Mouse (Mus musculus): ENCODE measurements around the gene Gm5089. TPM values are rescaled to one million over a fixed set of nuclear protein-coding genes. Genes with fewer than 3 reads are reported as not detected.

Gene Gm5089
- total RNA-seq, 1 experiment from 2014 or later: not detected

GRCm38 (mm10) chr14:122480355-122480754, 29.4 kb upstream of the Gm5089 start:
- no peak for ATAC-seq (replicated peaks in 1 of 2; ENCODE audit: insufficient read depth in 1 of 2, low FRiP score in 2 of 2, low TSS enrichment in 1 of 2, low read depth in 1 of 2, poor library complexity in 2 of 2, severe bottlenecking in 2 of 2)

DNA sequence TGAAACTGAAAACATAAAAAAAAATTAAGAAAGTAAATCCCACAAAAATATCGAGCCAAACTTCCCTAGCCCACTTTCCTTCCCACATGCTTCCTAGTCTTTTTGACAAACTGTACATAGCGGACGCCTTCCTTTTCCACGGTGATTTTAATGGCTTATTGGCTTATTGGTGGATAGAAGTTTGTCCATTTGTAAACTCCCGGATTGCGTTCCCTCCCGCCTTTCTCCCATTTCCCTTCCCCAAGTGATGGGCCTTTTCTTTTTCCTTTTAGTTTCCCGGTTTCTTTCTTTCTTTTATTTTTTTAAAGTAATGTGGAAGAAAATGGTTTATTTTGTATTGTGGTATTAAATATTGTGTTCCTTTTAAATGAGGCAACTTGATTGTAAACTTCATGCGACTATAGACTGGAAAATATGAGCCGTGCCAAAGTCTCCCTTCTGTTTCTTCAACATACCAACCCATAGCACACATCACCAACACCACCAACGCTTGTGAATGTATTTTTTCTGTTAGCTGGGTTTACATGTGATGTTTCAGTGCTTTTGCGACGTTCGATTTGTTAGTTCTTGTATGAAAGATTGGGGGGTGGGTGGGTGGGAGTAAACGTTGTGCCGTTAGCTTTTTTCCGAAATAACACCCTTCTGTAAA, 28.7 kb upstream of the Gm5089 start:
- no peak for ATAC-seq (replicated peaks in 1 of 2; ENCODE audit: insufficient read depth in 1 of 2, low FRiP score in 2 of 2, low TSS enrichment in 1 of 2, low read depth in 1 of 2, poor library complexity in 2 of 2, severe bottlenecking in 2 of 2)

GRCm38 (mm10) chr14:122478574-122479011, 27.7 kb upstream of the Gm5089 start:
- ATAC-seq (replicated peaks in 1 of 2; ENCODE audit: insufficient read depth in 1 of 2, low FRiP score in 2 of 2, low TSS enrichment in 1 of 2, low read depth in 1 of 2, poor library complexity in 2 of 2, severe bottlenecking in 2 of 2): no peak

DNA sequence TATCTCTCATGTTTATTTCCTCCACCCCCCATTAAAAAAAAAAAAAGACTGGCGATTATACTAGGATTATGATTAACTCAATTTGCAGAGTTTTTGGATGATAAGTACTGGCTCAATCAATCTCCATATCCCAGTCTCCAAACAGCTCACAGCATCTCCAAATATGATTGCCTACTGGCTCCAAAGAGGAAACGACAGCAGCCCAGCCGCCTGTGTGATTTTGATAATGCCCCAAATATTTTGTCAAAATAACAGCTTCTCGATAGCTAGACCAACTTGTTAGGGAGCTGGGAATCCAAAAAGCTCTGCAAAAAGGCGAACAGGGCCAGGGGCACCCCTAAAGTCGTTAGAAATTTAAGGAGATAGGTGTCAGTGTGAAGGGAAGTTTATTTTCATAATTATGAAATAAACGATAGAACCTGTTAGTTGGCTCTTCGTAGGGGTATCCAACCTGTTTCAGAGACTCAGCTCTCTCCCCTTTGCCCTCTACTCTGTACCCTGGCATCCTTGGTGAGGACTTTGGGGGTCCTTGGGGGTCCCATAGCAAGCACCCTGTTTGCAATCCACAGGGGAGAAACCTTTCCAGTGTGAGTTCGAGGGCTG, 27.2 kb upstream of the Gm5089 start:
- ATAC-seq (replicated peaks in 1 of 2; ENCODE audit: insufficient read depth in 1 of 2, low FRiP score in 2 of 2, low TSS enrichment in 1 of 2, low read depth in 1 of 2, poor library complexity in 2 of 2, severe bottlenecking in 2 of 2): no peak

DNA sequence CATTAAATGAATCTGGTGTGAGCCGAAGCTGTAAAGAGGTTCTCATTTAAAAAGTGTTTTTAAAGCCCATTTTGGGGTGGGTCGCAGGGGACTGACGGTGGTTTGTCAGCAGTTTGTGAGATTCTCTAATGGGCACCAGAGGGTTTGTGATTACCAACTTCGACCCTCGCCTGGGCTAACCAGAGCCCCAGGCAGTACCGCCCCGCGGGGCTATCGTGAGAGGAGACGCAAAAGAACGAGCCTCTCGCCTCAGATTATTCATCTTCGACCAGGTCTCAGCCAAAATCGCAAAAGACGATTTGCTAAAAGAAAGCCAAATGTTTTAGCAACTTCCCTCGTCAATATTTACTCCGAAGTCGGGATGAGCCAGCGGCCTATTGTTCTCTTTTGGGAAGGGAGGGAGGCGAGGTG, 26.4 kb upstream of the Gm5089 start:
- ATAC-seq (replicated peaks in 1 of 2; ENCODE audit: insufficient read depth in 1 of 2, low FRiP score in 2 of 2, low TSS enrichment in 1 of 2, low read depth in 1 of 2, poor library complexity in 2 of 2, severe bottlenecking in 2 of 2): no peak

- no peak for ATAC-seq (replicated peaks in 1 of 2; ENCODE audit: insufficient read depth in 1 of 2, low FRiP score in 2 of 2, low TSS enrichment in 1 of 2, low read depth in 1 of 2, poor library complexity in 2 of 2, severe bottlenecking in 2 of 2)
These were observed 25.9 kb upstream of the Gm5089 start for GRCm38 (mm10) chr14:122476822-122477215.

DNA sequence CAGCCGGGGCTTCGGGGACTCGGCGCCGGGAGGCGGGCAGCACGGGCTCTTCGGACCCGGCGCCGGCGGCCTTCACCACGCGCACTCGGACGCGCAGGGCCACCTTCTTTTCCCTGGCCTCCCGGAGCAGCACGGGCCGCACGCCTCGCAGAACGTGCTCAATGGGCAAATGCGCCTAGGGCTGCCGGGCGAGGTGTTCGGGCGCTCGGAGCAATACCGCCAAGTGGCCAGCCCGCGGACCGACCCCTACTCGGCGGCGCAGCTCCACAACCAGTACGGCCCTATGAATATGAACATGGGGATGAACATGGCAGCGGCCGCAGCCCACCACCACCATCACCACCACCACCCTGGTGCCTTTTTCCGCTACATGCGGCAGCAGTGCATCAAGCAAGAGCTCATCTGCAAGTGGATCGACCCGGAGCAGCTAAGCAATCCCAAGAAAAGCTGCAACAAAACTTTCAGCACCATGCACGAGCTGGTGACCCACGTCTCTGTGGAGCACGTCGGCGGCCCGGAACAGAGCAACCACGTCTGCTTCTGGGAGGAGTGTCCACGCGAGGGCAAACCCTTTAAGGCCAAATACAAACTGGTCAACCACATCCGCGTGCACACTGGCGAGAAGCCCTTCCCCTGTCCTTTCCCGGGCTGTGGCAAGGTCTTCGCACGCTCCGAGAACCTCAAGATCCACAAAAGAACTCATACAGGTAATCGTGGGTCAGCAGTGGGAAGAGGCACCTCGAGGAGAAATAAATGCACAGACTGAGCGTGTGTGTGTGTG, 25.3 kb upstream of the Gm5089 start:
- no peak for ATAC-seq (replicated peaks in 1 of 2; ENCODE audit: insufficient read depth in 1 of 2, low FRiP score in 2 of 2, low TSS enrichment in 1 of 2, low read depth in 1 of 2, poor library complexity in 2 of 2, severe bottlenecking in 2 of 2)

GRCm38 (mm10) chr14:122475557-122476040, 24.7 kb upstream of the Gm5089 start:
- ATAC-seq (replicated peaks in 1 of 2; ENCODE audit: insufficient read depth in 1 of 2, low FRiP score in 2 of 2, low TSS enrichment in 1 of 2, low read depth in 1 of 2, poor library complexity in 2 of 2, severe bottlenecking in 2 of 2): no peak

GRCm38 (mm10) chr14:122474891-122475556, 24.1 kb upstream of the Gm5089 start, which contains the start of gene Zic2:
TSS of gene Zic2 (plus strand) at chr14:122475435.
- no peak; a peak in 1 of 4 replicates for ATAC-seq (replicated peaks in 1 of 2; ENCODE audit: insufficient read depth in 1 of 2, low FRiP score in 2 of 2, low TSS enrichment in 1 of 2, low read depth in 1 of 2, poor library complexity in 2 of 2, severe bottlenecking in 2 of 2)

DNA sequence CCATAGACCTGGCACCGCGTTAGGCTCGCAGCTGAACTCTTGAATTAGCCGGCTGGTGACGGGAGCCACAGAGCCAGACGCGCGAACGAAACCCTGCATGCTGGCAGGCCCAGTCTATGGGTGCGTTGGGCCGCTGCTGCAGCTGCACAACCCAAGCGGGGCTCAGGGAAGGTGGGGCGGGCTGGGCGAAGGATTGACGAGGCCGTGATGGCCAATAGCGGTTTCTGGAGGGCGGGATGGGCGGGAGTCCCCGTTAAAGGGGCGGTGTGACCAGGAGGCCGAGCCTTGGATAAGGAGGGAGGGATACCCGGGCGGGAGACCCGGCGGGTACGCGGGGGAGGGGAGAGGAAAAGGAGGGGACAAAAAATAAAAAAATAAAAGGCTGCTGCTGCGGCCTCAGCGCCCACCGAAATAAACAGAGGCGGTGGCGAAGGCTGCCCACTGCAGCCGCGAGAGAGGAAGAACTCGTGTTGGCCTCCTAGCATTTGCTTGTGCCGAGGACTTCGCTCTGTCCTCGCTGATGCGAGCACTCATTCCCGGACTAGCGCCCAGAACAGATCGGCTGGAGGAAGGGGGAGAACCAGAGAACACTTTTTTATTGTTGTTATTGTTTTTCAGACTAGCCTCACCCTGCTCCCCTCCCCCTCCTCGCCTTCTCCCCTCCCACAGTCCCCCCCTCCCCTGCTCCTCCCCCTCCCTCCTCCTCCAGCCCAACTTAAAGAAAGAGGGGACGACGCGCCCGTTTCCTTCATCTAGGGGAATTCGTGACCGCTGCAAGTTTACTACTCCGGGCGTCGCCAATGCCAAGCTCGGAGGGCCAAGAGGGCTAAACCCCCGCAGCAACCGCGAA, 23.4 kb upstream of the Gm5089 start:
- ATAC-seq (replicated peaks in 1 of 2; ENCODE audit: insufficient read depth in 1 of 2, low FRiP score in 2 of 2, low TSS enrichment in 1 of 2, low read depth in 1 of 2, poor library complexity in 2 of 2, severe bottlenecking in 2 of 2): 0 out of 4 replicates have a peak, but pooled peaks of 1 of the 2 experiments have one; percentile 15

DNA sequence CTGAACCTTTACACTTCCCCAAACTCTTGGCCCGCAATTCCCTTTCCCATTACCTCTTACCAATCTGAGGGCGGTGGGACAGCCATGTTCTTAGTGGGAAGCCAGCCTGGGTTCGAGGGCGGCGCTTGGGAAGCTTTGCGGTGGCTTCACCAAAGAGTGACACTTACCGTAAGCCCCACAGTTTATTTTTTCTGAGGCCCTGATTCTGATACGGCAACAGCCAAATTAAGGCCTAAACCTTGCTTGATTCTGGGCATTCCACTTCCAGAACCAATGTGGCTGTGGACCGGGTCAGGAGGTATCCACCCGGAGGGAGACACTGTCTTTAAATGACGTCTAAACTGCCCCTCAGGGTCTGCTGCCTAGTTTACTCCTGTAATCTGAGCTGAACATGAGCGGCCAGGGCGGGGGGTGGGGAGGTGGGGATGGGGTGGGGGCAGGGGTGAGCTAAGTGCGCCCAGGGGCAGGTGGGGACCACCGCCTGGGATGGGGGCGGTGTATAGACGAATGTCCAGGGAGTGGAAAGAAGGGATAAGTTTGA, 22.4 kb upstream of the Gm5089 start:
- no peak for ATAC-seq (replicated peaks in 1 of 2; ENCODE audit: insufficient read depth in 1 of 2, low FRiP score in 2 of 2, low TSS enrichment in 1 of 2, low read depth in 1 of 2, poor library complexity in 2 of 2, severe bottlenecking in 2 of 2)

DNA sequence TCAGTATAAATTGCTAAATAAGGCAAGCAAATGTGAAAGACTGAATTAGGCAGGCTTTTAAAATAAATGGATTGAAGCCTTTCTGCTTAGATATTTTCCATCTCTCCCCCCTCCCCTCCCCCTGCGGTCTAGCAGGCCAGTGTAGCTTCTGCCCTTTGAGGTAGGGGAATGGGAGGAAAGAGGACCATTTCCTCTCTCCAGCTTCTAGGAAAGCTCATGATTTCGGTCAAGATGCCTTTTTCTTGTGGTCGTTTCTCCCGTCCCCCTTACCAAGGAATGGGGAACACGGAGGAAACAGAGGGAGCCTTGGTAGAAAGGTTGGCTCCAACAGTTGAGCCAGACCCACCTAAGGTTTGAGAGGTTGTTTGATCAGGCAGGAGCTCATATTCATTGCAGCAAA, 21.7 kb upstream of the Gm5089 start:
- ATAC-seq (replicated peaks in 1 of 2; ENCODE audit: insufficient read depth in 1 of 2, low FRiP score in 2 of 2, low TSS enrichment in 1 of 2, low read depth in 1 of 2, poor library complexity in 2 of 2, severe bottlenecking in 2 of 2): no peak

GRCm38 (mm10) chr14:122472161-122472560, 21.2 kb upstream of the Gm5089 start:
- ATAC-seq (replicated peaks in 1 of 2; ENCODE audit: insufficient read depth in 1 of 2, low FRiP score in 2 of 2, low TSS enrichment in 1 of 2, low read depth in 1 of 2, poor library complexity in 2 of 2, severe bottlenecking in 2 of 2): no peak

DNA sequence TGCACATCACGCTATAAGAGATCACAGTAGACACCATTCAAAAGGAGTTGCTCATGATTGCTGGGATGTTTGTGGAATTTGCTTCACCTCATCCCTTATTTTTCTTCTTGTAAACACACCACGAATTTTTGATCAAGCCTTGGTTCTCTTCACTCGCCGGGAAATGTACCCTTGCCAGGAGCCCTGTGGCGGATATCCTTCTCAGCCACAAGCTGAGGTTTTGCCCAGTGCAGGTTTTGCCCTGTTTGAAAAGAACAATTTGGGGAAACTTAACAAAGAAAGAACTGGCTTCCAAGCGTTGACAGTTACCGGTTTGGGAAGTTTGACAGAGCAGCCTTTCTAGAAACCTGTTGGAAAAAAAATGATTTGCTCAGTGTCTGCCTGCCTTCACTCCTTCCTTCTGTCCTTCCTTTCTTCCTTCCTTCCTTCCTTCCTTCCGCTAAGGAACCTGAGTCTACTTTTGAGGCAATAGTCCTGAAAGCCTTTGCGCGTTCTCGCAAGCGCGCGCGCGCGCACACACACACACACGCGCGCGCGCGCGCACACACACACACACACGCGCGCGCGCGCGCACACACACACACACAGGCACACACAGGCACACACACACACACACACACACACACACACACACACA, 20.7 kb upstream of the Gm5089 start:
- 0 out of 4 replicates have a peak, but pooled peaks of 1 of the 2 experiments have one; percentile 14 for ATAC-seq (replicated peaks in 1 of 2; ENCODE audit: insufficient read depth in 1 of 2, low FRiP score in 2 of 2, low TSS enrichment in 1 of 2, low read depth in 1 of 2, poor library complexity in 2 of 2, severe bottlenecking in 2 of 2)

- ATAC-seq (replicated peaks in 1 of 2; ENCODE audit: insufficient read depth in 1 of 2, low FRiP score in 2 of 2, low TSS enrichment in 1 of 2, low read depth in 1 of 2, poor library complexity in 2 of 2, severe bottlenecking in 2 of 2): no peak
These were observed 18.2 kb upstream of the Gm5089 start for GRCm38 (mm10) chr14:122468971-122469755.

Data from hematopoietic stem cell, adult 5-6 weeks (primary cell).